Mouse (Mus musculus): Measurements from ENCODE around the gene Mtrf1.
"Not testable (repeated sequence)": the region's sequence is repeated elsewhere in the genome, so short reads cannot be mapped to it uniquely, and the experiment has no call there.

The Mtrf1 gene

DNA sequence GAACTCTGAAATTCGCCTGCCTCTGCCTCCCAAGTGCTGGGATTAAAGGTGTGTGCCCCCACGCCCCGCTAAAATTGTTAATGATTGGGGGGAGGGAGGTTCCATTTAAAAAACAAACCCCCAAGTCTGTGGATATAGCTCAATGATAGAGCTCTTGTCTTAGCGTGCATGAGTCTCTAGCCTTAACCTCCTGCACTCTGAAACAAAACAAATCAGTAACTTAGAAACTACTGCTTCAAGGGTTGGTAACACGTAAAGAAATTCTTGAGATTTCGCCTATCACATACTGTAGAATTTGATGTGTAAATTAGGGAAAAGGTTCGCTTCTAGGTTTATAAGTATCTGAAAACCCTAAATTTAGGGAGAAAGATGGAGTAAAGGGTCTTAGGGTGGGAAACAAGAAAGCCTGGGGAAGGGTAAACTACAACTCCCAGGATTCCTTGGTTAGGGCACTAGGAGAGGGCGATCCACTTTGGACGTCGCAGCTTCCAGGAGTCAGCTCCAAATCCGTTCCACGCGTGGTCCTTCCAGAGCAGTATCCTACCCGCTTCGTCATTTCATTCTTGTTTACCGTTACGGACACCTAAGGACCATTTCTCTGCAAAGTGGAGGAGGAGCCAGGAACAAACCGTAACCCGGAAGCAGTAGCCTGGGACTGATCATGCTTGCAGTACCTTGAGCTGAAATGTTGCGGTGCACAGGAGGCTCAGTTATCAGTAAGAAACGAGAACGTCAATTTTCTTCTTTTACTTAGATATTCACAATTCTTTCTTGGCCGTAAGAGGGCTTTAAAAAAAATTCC, at the start of gene Mtrf1:
TSS of gene Mtrf1 (plus strand) at position 452 of the 802 bp plus-strand sequence.
- no peak for DNase-seq (ENCODE audit: extremely low read depth, low read depth, low spot score)

DNA sequence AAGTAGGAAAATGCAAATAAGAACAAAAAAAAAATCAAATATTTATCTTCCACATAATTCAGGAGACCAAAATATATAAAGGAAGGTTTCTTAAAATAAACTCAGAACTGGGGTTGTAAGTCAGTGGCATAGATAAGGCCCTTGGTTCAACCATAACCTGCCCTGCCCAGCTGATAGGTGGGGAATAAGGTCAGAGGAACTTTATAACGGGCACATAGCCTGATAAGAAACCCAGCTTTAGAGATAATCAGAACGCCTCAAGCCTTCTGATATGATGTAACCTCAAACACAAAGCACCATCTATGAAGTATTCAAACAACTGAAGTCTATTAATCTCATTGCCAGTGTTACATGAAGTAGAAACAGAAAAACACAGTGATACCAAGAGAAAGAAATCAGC, 39.5 kb upstream of the Mtrf1 start:
- no peak for DNase-seq (ENCODE audit: extremely low read depth, low read depth, low spot score)

DNA sequence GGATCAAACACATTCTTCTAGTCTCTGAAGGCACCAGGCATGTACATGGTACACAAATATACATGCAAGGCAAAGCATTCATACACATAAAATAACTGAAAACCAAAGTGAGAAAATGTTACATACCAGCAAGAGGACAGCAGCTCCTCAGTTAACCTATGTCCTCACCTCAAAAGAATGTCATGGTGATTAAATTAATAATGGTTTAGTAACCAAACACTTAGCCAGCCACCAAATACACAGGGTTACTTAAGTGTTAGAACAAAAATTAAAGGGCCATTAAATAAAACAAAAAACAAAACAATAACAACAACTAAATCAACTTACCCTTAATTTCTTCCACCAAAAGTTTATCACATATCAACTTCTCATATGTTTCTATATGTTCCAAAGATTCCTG, 20.5 kb upstream of the Mtrf1 start:
- no peak for DNase-seq (ENCODE audit: extremely low read depth, low read depth, low spot score)

DNA sequence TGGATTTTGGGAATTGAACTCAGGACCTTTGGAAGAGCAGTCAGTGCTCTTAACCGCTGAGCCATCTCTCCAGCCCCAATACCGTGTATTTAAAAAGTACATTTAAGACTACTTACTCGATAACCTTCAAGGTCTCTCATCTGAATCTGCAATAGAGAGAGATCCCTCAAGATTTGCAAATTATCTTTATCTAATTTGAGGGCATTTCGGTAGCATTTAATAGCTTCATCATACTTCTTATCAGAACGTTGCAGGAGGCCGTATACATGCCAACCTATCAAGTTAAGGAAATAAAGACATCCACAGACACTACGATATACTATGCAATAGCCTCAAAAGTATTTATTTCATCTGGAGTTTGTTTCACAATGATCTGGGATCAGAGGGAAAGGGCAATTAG, 14.5 kb upstream of the Mtrf1 start:
- no peak for DNase-seq (ENCODE audit: extremely low read depth, low read depth, low spot score)

DNA sequence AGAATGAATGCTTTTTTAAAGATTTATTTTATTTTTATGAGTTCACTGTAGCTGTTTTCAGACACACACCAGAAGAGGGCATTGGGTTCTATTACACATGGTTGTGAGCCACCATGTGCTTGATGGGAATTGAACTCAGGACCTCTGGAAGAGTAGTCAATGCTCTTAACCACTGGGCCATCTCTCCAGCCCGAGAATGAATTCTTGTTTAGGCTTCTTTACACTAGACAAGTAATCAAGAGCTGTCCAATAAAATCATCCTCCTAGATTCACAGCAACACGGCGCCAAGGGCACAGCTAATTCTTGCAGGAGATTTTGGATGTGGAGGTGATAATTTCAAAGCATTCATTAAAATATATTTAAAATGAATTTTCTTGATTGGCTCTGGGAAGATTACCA, 9.3 kb upstream of the Mtrf1 start:
- DNase-seq (ENCODE audit: extremely low read depth, low read depth, low spot score) = no peak

DNA sequence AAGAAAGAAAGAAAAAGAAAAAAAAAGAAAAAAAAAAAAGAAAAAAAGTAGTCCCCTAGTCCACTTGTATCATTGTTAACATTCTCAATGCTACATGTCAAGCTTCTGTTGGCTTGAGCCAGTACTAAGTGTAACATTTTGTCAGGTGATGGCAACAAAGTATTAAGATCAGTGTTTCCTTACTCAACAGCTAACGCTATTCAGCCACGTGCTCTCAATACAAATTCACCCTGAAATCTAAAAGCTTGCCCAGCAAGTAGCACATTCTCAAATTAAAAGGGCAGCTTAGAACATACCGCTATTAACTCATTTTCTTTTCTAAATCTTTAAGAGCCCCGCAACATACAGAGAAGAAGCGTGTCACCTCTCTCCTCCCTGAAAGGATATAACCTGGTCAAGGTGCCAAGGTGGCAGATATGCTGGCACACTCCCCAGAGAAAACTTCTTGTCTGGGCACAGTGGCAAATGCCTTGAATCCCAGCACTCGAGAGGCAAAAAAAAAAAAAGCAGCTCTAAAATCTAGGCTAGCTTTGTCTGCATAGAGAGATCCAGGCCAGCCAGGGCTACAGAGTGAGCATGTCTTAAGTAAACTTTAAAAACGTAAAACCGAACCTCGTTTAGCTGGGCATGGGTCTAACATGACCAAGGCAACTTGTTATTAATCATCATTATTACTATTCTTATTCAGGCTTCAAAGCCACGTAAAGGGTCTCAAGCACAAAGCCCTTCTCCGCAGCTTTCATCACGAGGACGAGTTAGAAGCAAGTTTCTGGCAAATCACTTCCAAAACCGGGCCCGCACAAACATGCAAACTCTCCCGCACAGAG, 7.9 kb upstream of the Mtrf1 start:
- DNase-seq (ENCODE audit: extremely low read depth, low read depth, low spot score) = no peak

DNA sequence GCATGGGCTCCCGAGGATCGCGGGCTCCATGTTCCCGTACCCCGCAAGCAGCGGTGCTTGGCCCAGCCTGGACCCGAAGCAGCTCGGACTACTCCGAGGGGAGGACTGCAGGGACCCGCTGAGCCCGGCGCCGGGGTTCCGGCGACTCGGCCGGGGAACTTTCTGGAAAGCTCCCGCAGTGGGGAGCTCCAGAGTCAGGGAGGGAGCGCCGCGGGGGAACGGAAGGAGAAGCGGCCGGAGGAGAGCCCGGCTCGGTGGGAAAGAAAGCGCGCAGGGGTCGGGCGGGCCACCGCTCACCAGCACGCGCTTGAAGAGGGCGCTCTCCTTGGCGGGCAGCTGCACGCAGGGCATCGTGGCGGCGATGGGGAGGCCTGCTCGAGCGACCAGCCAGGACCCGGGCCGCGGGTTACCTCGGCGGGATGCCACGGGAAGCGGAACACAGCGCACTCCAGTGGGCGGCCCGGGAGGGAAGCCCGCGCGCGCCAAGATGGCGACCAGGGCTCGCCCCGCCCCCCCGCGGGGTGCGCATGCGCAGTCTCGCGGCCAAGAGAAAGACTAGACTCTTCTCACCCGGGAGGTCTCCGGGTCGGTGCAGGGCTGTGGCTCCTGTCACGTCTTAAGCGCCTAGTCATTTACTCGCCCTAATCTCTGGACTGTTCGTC, 7.2 kb upstream of the Mtrf1 start, which contains the start of gene Naa16:
TSS of gene Naa16 (minus strand) at position 514 of the 662 bp plus-strand sequence.
- no peak for DNase-seq (ENCODE audit: extremely low read depth, low read depth, low spot score)

DNA sequence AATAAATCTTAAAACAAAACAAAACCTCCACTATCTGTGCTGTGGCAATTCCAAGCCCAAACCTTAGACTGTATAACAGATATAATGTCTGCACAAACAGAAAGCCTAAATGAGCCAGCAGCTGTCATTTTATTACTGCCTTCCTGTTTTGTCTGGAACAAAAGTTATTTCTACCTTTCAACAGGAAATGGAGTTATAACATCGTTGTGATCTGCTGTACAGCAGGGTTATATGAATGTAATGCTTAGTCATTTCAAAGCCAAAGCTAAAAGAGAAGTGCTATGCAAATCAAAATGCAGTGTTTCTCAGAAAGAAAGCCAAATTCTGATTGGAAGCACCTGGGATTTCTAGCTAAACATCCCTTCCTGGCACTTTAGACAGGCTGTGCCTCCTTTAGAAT, 4.3 kb upstream of the Mtrf1 start:
- DNase-seq (ENCODE audit: extremely low read depth, low read depth, low spot score) = no peak

DNA sequence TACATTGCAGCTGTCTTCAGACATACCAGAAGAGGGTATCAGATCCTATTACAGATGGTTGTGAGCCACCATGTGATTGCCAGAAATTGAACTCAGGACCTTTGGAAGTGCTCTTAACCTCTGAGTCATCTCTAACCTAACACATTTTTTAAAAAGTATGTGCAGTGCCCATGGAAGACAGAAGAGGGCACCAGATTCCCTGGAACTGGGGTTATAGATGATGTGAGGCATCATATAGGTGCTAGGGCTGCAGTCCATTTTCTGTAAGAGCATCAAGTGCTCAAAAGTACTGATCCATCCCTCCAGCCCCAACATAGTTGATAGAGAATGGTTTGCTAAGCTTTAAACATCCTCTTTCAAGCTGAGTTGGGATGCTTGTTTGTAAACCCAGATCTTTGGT, 3.0 kb upstream of the Mtrf1 start:
- DNase-seq (ENCODE audit: extremely low read depth, low read depth, low spot score) = no peak

DNA sequence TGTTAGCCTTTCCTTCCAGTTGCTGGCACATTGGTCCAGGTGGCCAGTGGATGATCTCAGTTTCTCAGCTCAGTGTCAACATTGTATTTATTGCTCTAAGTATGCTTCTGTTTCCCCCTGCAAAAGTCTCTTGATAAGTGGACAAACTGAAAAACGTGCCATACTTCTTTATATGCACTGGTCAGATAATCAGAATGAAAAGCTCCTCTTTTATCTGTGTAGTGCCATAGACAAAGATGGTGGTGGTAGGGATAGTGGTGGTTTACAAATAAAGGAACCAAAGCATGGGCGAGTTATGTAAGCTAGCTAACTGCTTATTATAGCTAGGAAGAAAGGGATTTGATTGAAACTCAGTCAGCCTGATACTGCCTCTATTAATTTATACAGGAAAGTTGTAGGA, 10.1 kb downstream of the Mtrf1 start:
- no peak for DNase-seq (ENCODE audit: extremely low read depth, low read depth, low spot score)

DNA sequence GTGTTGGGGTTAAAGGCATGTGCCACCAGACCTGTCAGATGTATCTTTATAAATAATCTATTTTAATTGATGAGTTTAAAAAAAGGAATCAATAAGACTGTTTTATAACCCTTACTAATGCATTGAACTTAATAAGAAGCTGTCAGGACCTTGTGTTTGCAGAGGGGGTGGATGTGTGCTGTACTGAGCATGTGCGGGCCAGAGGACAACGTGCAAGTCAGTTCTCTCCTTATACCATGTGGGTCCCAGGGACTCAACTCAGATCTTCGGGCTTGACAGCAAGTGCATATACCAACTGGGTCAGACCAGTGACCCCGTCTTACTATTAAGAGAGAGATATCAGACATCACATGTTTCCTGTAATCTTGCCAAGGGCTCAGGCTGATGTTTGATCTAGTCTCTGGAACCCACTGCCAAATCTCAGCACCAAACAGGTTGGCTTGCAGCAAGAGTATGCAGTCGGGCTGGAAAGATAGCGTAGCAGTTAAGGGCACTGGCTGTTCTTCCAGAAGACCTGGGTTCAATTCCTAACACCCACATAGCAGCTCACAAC, 11.8 kb downstream of the Mtrf1 start:
- no peak for DNase-seq (ENCODE audit: extremely low read depth, low read depth, low spot score)

DNA sequence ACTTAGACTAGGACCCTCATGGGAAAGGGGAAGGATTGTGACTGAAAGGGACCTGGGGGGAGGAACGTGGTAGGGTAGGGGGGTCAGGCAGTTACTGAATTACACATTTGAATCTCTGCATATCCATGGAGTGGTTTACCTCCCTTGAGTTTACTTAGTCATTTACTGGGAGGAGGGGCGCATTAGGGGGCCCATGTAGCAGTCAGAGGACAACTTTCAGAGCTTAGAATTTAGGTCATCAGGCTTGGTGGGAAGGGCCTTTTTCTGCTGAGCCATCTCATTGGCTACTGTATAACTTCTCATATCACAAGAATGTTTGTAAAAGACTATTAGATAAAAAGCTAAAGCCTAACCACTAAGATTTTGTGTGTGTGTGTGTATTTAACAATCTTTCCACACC, 13.1 kb downstream of the Mtrf1 start:
- no peak for DNase-seq (ENCODE audit: extremely low read depth, low read depth, low spot score)

DNA sequence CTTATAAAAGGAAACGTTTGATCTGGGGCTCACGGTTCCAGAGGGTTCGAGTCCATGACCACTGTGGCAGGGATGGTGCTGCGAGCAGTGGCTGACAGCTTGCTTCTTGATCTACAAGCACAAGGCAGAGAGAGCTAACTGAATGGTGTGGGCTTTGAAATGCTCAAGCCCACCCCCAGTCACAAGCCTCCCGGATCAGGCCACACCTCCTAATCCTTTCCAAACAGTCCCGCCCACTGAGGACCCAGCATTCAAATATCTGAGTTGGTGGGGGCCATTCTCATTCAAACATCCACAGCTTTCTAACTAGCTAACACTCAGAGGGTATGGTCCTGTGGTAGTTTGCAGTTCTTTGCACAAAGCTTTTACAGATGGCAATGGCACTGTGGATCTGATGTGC, 15.5 kb downstream of the Mtrf1 start:
- DNase-seq (ENCODE audit: extremely low read depth, low read depth, low spot score) = no peak

DNA sequence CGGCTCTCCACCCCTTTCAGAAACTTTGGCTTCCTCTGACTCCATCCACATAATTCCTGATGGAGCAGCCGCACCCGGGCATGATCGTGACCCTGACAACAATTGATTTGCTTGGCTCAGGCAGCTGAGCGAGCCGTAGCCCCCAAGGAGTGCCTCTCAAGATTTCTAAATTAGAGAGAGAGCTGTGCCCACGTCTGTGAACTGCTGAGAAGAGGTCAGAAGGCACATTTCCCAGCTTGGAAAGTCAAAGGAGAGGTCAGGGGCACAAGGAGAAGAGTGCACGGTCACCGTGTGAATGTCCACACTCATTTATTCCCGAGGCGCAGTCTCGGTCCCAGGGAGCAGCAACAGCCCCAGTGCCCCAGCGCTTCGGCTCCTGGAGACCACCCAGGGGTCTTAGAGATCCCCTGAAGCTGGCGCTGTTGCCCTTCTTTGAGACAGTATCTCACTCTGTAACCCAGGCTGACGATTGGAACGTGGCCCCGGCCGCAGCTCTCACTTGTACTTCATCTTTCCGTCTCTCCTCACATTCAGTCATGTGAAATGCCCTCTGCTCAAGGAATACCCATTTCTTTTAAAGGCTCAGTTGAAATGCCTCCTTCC, 22.6 kb downstream of the Mtrf1 start:
- DNase-seq (ENCODE audit: extremely low read depth, low read depth, low spot score) = no peak

DNA sequence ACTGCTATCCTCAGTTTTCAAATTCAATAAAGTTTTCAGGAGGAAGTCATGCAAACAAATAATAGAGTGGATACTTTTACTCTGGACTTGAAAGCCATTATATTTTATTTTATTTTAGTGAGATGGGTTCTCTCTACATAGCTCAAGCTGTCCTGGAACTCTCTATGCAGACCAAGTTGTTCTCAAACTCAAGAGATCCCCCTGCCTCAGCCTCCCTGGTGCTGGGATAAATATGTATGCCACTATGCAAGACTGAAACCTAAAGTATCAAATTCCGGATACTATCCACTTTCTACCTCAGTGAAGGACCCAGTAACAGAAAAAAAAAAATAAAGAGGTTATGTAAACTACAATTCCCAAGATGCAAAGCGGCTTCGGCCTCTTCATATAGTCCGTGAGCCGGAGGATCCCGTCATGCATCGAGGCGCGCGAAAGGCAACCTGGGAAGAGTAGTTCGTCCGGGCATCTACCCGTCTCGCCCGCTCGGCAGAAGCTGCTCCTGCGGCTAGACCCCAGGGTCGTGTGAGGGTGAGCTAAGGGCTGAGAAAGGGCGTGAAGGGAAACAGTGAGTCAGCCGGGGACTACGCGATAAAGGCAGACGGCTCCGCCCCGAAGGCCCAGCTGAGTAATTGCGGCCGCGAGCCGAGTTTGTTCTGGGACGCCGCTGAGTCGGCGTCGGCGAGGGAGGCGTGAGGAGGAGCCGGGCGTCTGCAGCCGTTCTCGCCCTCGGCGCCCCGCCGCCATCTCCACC, 28.6 kb downstream of the Mtrf1 start, which contains the start of gene Kbtbd7:
TSS of gene Kbtbd7 (plus strand) at position 533 of the 751 bp plus-strand sequence.
- DNase-seq (ENCODE audit: extremely low read depth, low read depth, low spot score) = peak; percentile 51

DNA sequence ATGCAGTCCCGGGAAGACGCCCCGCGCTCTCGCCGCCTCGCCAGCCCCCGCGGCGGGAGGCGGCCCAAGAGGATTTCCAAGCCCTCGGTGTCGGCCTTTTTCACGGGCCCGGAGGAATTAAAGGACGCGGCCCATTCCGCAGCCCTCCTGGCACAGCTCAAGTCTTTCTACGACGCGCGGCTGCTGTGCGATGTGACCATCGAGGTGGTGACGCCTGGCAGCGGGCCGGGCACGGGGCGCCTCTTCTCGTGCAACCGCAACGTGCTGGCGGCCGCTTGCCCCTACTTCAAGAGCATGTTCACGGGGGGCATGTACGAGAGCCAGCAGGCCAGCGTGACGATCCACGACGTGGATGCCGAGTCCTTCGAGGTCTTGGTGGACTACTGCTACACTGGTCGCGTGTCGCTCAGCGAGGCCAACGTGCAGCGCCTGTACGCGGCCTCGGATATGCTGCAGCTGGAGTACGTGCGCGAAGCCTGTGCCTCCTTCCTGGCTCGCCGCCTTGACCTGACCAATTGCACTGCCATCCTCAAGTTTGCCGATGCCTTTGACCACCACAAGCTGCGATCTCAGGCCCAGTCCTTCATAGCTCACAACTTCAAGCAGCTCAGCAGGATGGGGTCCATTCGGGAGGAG, 29.3 kb downstream of the Mtrf1 start:
- not testable (repeated sequence) for DNase-seq (ENCODE audit: extremely low read depth, low read depth, low spot score)

DNA sequence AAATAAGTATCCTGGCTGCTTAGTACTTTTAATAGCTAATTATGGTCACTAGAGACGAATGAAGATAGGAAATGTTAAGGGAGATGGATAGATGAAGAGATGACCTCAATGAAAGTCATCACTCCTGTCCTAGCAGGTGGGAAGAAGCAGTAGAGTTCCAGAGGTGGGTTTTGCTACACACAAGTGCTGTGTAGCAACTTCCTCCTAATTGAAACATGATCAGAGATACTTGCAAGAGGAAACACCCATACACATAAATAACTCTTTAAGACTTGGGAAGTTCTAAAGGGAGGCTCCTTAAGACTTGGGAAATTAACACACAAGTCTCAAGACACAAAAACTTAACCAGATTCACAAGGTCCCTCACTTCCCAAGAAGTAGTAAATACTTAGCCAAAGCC, 36.5 kb downstream of the Mtrf1 start:
- DNase-seq (ENCODE audit: extremely low read depth, low read depth, low spot score) = no peak

DNA sequence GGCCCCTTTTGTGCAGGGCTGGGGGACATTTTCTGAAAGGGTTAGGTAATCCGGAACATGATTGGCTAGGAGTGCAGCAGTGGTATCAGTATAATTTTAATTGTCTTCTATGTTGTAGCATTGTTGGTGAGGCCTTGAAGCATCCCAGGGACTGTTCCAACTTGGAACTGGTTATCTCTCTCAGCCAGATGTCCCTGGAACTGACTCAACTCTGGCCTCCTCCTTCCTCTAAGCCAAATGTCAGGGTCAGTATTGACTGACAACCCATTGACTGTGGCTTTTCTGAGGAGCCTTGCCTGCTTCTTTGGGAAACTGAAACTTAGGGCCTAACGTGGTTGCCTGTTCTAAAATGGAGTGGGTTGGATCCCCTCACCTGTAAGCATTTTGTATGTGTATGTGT, 43.1 kb downstream of the Mtrf1 start:
- DNase-seq (ENCODE audit: extremely low read depth, low read depth, low spot score) = no peak

DNA sequence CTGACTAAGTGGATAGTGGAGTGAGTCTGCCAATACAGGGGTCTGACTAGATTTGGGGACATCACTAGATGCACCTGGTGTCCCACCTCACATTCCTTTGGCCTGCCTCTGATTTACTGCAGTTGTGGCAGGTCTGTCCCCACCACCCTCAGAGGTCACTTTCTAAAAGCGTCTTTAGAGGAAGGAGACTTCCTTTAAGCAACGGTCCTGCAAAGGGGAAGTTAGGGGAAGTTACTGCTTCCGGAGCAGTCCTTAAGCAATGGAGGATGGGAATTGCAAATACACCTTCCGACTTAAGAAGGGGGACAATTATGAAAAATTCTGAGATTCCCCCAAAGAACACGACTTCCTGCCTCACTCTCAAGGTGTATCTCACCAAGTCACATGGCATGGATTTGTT, 43.9 kb downstream of the Mtrf1 start:
- DNase-seq (ENCODE audit: extremely low read depth, low read depth, low spot score) = no peak

DNA sequence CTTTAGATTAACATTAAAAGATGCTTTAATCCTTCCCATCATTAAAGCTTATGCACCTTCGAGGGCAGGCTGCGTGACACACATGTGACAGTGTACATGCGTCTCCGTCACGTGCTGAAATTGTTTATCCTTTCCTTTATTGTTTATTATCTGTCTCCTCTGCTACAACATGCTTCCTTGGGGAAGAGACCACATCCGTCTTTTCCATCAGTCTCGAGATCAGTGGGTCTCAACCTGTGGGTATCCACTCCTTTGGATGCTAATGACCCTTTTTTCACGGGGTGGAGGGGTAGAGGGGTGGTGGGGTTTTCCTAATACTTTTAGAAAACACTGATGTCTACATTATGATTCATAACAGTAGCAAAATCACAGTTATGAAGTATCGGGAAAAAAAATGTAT, 47.0 kb downstream of the Mtrf1 start:
- no peak for DNase-seq (ENCODE audit: extremely low read depth, low read depth, low spot score)
